Mouse (Mus musculus) C2C12 (cell line): ENCODE measurements around the gene Arfgef3.

Experiments used
- CTCF ChIP-seq: IDR thresholded peaks from one replicate; pipeline ENCODE4 v1.5.1; 2011; ENCODE audit not compliant: control insufficient read depth, insufficient read depth, insufficient read length
- MAX ChIP-seq: IDR thresholded peaks from one replicate; pipeline ENCODE4 v1.6.1; 2011; ENCODE audit warnings: mild to moderate bottlenecking, control low read depth

- TF ChIP-seq CTCF (no peak), MAX (no peak)
Measured at GRCm38 (mm10) chr10:18709836-18710235, 33.9 kb downstream of the Arfgef3 start.
